Mouse (Mus musculus): ENCODE data around the gene Samd7. TPM values are rescaled to one million over a fixed set of nuclear protein-coding genes. Genes with fewer than 3 reads are reported as not detected.
A peak's percentile ranks its signal among the peaks of the same experiment; 100 is the strongest.
"Not testable (repeated sequence)": the region's sequence is repeated elsewhere in the genome, so short reads cannot be mapped to it uniquely, and the experiment has no call there.

The Samd7 gene
- not detected in 2 replicates for polyA plus RNA-seq (2014; fragmentation: Nextera tagmentation; extraction: Ambion mirVana)

DNA sequence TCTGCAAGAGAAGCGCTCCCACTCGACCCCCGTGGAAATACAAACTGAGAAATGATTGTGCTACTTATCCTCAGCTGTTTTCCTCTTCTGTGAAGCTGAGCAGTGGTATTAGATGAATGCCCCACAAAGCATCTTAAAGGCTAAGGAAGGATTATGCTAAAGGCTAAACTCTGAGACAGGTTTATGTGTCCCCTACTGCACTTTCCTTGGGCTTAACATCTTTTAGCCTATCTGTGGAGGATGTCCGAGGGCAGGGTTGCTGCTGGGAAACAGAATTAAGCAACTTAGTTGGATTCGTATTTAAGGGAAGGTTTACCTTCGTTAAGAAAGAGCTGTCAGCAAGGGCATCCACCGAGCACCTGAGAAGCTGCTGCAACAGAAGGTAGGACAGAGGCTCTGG, at the start of gene Samd7:
Samd7 (plus strand) TSS at position 288 of the 400 bp plus-strand sequence.
- H3K27ac ChIP-seq (ENCODE audit: low read depth, low read length): no peak within 1 kb of the TSS
- no peaks in the 10 kb centered on the region for H3K36me3 ChIP-seq (ENCODE audit: control insufficient read depth, insufficient read depth, low read length)
- 82% methylated on average over 7 of the region's 7 CpGs for WGBS
- no peak within 1 kb of the TSS for H3K9ac ChIP-seq (ENCODE audit: low read depth, low read length)
- H3K9me3 ChIP-seq (ENCODE audit: control insufficient read depth, low read length): no peaks in the 10 kb centered on the region
- no peaks in the 10 kb centered on the region for H3K27me3 ChIP-seq (ENCODE audit: control insufficient read depth, insufficient read depth, low read length)
- H3K4me1 ChIP-seq (ENCODE audit: control insufficient read depth, insufficient read depth, low read length): no peaks in the 10 kb centered on the region
- no peak within 1 kb of the TSS for H3K4me2 ChIP-seq (replicated peaks; ENCODE audit: low read depth, low read length)
- H3K4me3 ChIP-seq (ENCODE audit: low read length): no peak within 1 kb of the TSS
- ATAC-seq (ENCODE audit: low FRiP score, low TSS enrichment): no peak

- Histone ChIP-seq H3K9ac (ENCODE audit: low read depth, low read length) (no peak overlapping the region), H3K9me3 (ENCODE audit: control insufficient read depth, low read length) (no peaks in the 10 kb centered on the region), H3K36me3 (ENCODE audit: control insufficient read depth, insufficient read depth, low read length) (no peaks in the 10 kb centered on the region), H3K4me2 (replicated peaks; ENCODE audit: low read depth, low read length) (no peak overlapping the region), H3K4me1 (ENCODE audit: control insufficient read depth, insufficient read depth, low read length) (no peaks in the 10 kb centered on the region), H3K27me3 (ENCODE audit: control insufficient read depth, insufficient read depth, low read length) (no peaks in the 10 kb centered on the region), H3K27ac (ENCODE audit: low read depth, low read length) (no peak overlapping the region), H3K4me3 (ENCODE audit: low read length) (no peak overlapping the region)
- peak; percentile 84 for ATAC-seq (ENCODE audit: low FRiP score, low TSS enrichment)
- 14% methylated on average over 2 of the region's 2 CpGs for WGBS
Measured at GRCm38 (mm10) chr3:30696346-30696745, 49.7 kb upstream of the Samd7 start.

DNA sequence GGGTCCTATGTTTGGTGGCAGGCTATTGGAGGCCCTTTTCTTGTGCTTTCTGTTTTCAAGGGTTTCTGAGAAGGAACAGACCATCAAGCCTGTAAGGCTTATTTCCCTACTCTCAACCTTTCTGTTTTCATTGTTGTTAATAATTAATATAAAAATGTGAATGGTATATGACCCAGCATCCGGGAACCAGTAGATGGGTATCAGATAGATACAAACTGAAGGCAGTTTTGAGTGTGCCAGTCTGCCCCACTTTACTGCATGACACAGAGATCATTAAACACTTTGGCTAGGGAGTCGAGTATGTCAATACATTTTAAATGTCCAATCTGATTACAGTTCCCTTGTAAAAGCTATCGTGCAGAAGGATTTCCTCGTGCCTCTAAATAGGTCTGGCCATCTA, 48.2 kb upstream of the Samd7 start:
- H3K27me3 ChIP-seq (ENCODE audit: control insufficient read depth, insufficient read depth, low read length): no peaks in the 10 kb centered on the region
- ATAC-seq (ENCODE audit: low FRiP score, low TSS enrichment): peak; percentile 32; the same call in 1 of the 2 replicates
- no peak overlapping the region for H3K4me2 ChIP-seq (replicated peaks; ENCODE audit: low read depth, low read length)
- no peaks in the 10 kb centered on the region for H3K36me3 ChIP-seq (ENCODE audit: control insufficient read depth, insufficient read depth, low read length)
- H3K4me1 ChIP-seq (ENCODE audit: control insufficient read depth, insufficient read depth, low read length): no peaks in the 10 kb centered on the region
- no peak overlapping the region for H3K9ac ChIP-seq (ENCODE audit: low read depth, low read length)
- no peak overlapping the region for H3K27ac ChIP-seq (ENCODE audit: low read depth, low read length)
- 42% methylated on average over 4 of the region's 4 CpGs for WGBS
- no peak overlapping the region for H3K4me3 ChIP-seq (ENCODE audit: low read length)
- no peaks in the 10 kb centered on the region for H3K9me3 ChIP-seq (ENCODE audit: control insufficient read depth, low read length)

DNA sequence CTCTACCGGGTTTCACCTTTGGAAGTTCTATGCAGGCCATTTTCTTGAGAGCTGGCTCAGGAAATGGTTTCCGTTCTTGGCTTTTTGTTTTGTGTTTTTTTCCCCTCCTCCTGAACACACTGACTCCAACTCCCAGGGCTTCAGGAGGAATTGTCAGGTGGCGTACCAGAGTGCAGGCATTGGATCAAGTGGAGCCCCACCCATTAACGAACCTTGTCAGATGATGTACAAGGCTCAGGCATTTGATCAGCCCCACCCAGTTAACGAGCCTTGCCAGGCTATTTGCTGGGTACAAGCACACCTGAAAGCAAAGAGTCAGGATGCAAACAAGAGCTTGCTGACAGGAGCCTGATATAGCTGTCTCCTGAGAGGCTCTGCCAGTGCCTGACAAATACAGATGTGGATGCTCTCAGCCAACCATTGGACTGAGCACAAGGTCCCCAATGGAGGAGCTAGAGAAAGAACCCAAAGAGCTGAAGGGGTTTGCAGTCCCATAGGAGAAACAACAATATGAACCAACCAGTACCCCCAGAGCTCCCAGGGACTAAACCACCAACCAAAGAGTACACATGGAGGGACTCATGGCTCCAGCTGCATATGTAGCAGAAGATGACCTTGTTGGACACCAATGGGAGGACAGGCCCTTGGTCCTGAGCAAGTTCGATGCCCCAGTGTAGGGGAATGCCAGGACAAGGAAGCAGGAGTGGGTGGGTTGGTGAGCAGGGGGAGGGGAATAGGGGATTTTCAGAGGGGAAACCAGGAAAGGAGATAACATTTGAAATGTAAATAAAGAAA, 46.2 kb upstream of the Samd7 start, which contains the start of gene Lrrc31:
Lrrc31 (minus strand) TSS at position 133 of the 795 bp plus-strand sequence.
- H3K9me3 ChIP-seq (ENCODE audit: control insufficient read depth, low read length); H3K27ac ChIP-seq (ENCODE audit: low read depth, low read length); ATAC-seq (ENCODE audit: low FRiP score, low TSS enrichment); H3K9ac ChIP-seq (ENCODE audit: low read depth, low read length); H3K4me3 ChIP-seq (ENCODE audit: low read length); H3K36me3 ChIP-seq (ENCODE audit: control insufficient read depth, insufficient read depth, low read length); H3K4me1 ChIP-seq (ENCODE audit: control insufficient read depth, insufficient read depth, low read length); H3K4me2 ChIP-seq (replicated peaks; ENCODE audit: low read depth, low read length); H3K27me3 ChIP-seq (ENCODE audit: control insufficient read depth, insufficient read depth, low read length): not testable (repeated sequence)
- 81% methylated on average over 6 of the region's 6 CpGs for WGBS

- WGBS: 89% methylated on average over 3 of the region's 3 CpGs
Measured at GRCm38 (mm10) chr3:30705977-30706376, 40.1 kb upstream of the Samd7 start.

DNA sequence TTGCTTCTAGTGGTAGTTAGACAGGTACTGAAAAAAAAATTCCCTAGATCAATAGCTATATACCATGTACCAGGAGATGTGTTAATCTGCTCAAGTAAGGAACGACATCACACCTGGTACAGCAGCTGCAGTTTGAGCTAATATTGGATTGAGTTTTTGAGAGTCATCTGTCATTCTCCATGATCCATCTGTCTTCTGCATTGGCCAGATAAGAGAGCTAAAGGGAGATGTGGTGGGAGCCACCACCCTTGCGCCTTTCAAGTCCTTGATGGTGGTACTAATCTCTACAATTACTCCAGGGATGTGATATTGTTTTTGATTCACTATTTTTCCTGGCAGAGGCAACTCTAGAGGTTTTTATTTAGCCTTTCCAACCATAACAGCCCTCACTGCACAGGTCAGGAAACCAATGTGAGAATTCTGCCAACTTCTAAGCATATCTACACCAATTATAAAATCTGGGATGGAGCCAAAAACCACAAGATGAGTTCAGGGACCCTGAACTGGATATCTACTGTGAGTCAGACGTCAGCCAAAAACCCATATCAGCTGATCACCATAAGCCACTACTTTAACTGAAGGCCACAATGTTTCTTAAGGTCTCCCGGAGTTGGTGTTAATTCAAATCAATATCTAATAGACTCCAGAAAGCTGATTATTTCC, 39.3 kb upstream of the Samd7 start:
- 79% methylated on average over 4 of the region's 4 CpGs for WGBS

More at GRCm38 (mm10) chr3:30705977-30706376, 40.1 kb upstream of the Samd7 start:
- no peak for ATAC-seq (ENCODE audit: low FRiP score, low TSS enrichment)
- no peak overlapping the region for H3K4me3 ChIP-seq (ENCODE audit: low read length)
- H3K4me1 ChIP-seq (ENCODE audit: control insufficient read depth, insufficient read depth, low read length): no peaks in the 10 kb centered on the region
- H3K4me2 ChIP-seq (replicated peaks; ENCODE audit: low read depth, low read length): no peak overlapping the region
- H3K27ac ChIP-seq (ENCODE audit: low read depth, low read length): no peak overlapping the region
- no peak overlapping the region for H3K9ac ChIP-seq (ENCODE audit: low read depth, low read length)
- no peaks in the 10 kb centered on the region for H3K36me3 ChIP-seq (ENCODE audit: control insufficient read depth, insufficient read depth, low read length)
- H3K9me3 ChIP-seq (ENCODE audit: control insufficient read depth, low read length): no peaks in the 10 kb centered on the region
- H3K27me3 ChIP-seq (ENCODE audit: control insufficient read depth, insufficient read depth, low read length): no peaks in the 10 kb centered on the region

GRCm38 (mm10) chr3:30710191-30710590, 35.9 kb upstream of the Samd7 start:
- no peak overlapping the region for H3K4me2 ChIP-seq (replicated peaks; ENCODE audit: low read depth, low read length)
- H3K27me3 ChIP-seq (ENCODE audit: control insufficient read depth, insufficient read depth, low read length): no peaks in the 10 kb centered on the region
- no peak overlapping the region for H3K9ac ChIP-seq (ENCODE audit: low read depth, low read length)
- H3K36me3 ChIP-seq (ENCODE audit: control insufficient read depth, insufficient read depth, low read length): no peaks in the 10 kb centered on the region
- H3K27ac ChIP-seq (ENCODE audit: low read depth, low read length): no peak overlapping the region
- H3K4me3 ChIP-seq (ENCODE audit: low read length): no peak overlapping the region
- H3K9me3 ChIP-seq (ENCODE audit: control insufficient read depth, low read length): no peaks in the 10 kb centered on the region
- H3K4me1 ChIP-seq (ENCODE audit: control insufficient read depth, insufficient read depth, low read length): no peaks in the 10 kb centered on the region
- ATAC-seq (ENCODE audit: low FRiP score, low TSS enrichment): no peak
- 86% methylated on average over 6 of the region's 6 CpGs for WGBS

More for the DNA sequence above, 39.3 kb upstream of the Samd7 start:
- H3K27me3 ChIP-seq (ENCODE audit: control insufficient read depth, insufficient read depth, low read length): no peaks in the 10 kb centered on the region
- ATAC-seq (ENCODE audit: low FRiP score, low TSS enrichment): no peak
- no peaks in the 10 kb centered on the region for H3K36me3 ChIP-seq (ENCODE audit: control insufficient read depth, insufficient read depth, low read length)
- no peak overlapping the region for H3K27ac ChIP-seq (ENCODE audit: low read depth, low read length)
- H3K4me3 ChIP-seq (ENCODE audit: low read length): no peak overlapping the region
- no peak overlapping the region for H3K9ac ChIP-seq (ENCODE audit: low read depth, low read length)
- H3K9me3 ChIP-seq (ENCODE audit: control insufficient read depth, low read length): no peaks in the 10 kb centered on the region
- no peak overlapping the region for H3K4me2 ChIP-seq (replicated peaks; ENCODE audit: low read depth, low read length)
- H3K4me1 ChIP-seq (ENCODE audit: control insufficient read depth, insufficient read depth, low read length): no peaks in the 10 kb centered on the region

DNA sequence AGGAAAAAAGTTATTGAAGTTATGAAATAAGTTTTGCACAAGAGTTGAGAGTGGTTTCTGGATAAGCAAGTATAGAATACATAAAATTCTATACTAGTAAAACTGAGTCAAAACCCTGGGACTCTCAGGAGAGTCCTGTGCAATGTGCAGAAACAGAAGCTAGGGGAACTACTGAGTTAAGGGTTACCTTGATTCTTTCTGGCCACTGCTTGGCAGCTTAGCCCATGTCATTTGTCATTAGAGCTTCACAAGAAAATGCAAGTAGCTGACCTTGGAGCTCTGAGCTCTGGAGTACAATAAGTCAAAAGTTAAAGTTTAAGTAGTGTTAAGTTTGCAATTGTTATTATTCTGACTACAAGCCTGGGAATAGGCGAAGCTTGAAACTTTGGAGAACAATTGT, 32.8 kb upstream of the Samd7 start:
- 61% methylated on average over 1 of the region's 1 CpGs for WGBS

DNA sequence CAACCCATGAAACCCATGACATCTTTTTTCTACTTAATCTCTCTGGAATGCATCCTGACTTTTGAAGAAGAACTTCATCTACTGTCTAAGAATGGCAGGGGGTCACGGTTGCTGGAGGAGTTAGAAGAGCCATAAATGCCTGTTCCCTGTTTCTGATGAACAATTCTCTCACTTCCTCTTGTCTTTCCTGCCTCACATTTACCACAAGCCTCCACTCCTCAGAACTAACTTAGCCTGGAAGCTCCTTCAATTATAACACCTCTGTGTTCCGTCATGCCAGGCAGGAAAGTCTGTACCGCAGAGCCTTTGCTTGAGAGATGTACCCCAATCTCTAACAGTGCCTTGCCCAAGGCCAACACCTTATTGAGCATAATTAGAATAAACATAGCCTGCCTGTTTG, 27.4 kb upstream of the Samd7 start:
- Histone ChIP-seq H3K9ac (ENCODE audit: low read depth, low read length) (no peak overlapping the region), H3K27me3 (ENCODE audit: control insufficient read depth, insufficient read depth, low read length) (no peaks in the 10 kb centered on the region), H3K27ac (ENCODE audit: low read depth, low read length) (no peak overlapping the region), H3K36me3 (ENCODE audit: control insufficient read depth, insufficient read depth, low read length) (no peaks in the 10 kb centered on the region), H3K4me3 (ENCODE audit: low read length) (no peak overlapping the region), H3K4me1 (ENCODE audit: control insufficient read depth, insufficient read depth, low read length) (no peaks in the 10 kb centered on the region), H3K4me2 (replicated peaks; ENCODE audit: low read depth, low read length) (no peak overlapping the region), H3K9me3 (ENCODE audit: control insufficient read depth, low read length) (no peaks in the 10 kb centered on the region)
- 80% methylated on average over 3 of the region's 3 CpGs for WGBS
- no peak for ATAC-seq (ENCODE audit: low FRiP score, low TSS enrichment)

More for the DNA sequence above, 32.8 kb upstream of the Samd7 start:
- no peak overlapping the region for H3K27ac ChIP-seq (ENCODE audit: low read depth, low read length)
- H3K27me3 ChIP-seq (ENCODE audit: control insufficient read depth, insufficient read depth, low read length): no peaks in the 10 kb centered on the region
- H3K4me2 ChIP-seq (replicated peaks; ENCODE audit: low read depth, low read length): no peak overlapping the region
- H3K9ac ChIP-seq (ENCODE audit: low read depth, low read length): no peak overlapping the region
- no peaks in the 10 kb centered on the region for H3K4me1 ChIP-seq (ENCODE audit: control insufficient read depth, insufficient read depth, low read length)
- no peak for ATAC-seq (ENCODE audit: low FRiP score, low TSS enrichment)
- no peaks in the 10 kb centered on the region for H3K36me3 ChIP-seq (ENCODE audit: control insufficient read depth, insufficient read depth, low read length)
- no peak overlapping the region for H3K4me3 ChIP-seq (ENCODE audit: low read length)
- no peaks in the 10 kb centered on the region for H3K9me3 ChIP-seq (ENCODE audit: control insufficient read depth, low read length)

All from kidney, embryonic 14.5 days (tissue).